Mouse (Mus musculus): ENCODE data around the gene Tbc1d8b.

GRCm38 (mm10) chrX:139769975-139770637 is 85.3 kb downstream of the Tbc1d8b start:
- TF ChIP-seq CTCF (IDR thresholded peaks at IDR 0.05; ENCODE audit: low read depth): no peak
- TF ChIP-seq EP300 (IDR thresholded peaks at IDR 0.05; ENCODE audit: low read depth): no peak
